Mouse (Mus musculus) lung, postnatal 0 days (tissue): ENCODE data around the gene Eif1ad. TPM values are rescaled to one million over a fixed set of nuclear protein-coding genes. Genes with fewer than 3 reads are reported as not detected.
"Not testable (repeated sequence)": the region's sequence is repeated elsewhere in the genome, so short reads cannot be mapped to it uniquely, and the experiment has no call there.

Experiments
- ATAC-seq: fragments of 200-750 bp; cut with Nextera tagmentation; 2 replicates; pipeline ENCODE4 v1.8.0; 2017; ENCODE audit warnings: moderate library complexity
- DNase-seq: peaks from one replicate; pipeline ENCODE4 v3.0.0-alpha.2; 2016; ENCODE audit warnings: low spot score
- H3K27ac ChIP-seq: fragments of 300-500 bp; sonication (generic); 2 replicates; pipeline ENCODE4 v1.5.1; 2014; ENCODE audit warnings: antibody characterized with exemption, mild to moderate bottlenecking, low read length, mixed read lengths
- H3K27me3 ChIP-seq: fragments of 300-500 bp; sonication (generic); replicated peaks from 2 replicates; pipeline ENCODE4 v1.6.1; 2014; ENCODE audit warnings: low read length, mixed read lengths; ENCODE audit not compliant: insufficient read depth
- H3K36me3 ChIP-seq: fragments of 300-500 bp; sonication (generic); 2 replicates; pipeline ENCODE4 v1.6.1; 2014; ENCODE audit warnings: low read length, mixed read lengths; ENCODE audit not compliant: insufficient read depth
- H3K4me1 ChIP-seq: fragments of 300-500 bp; sonication (generic); 2 replicates; pipeline ENCODE4 v1.6.1; 2014; ENCODE audit warnings: antibody characterized with exemption, low read depth, low read length, mixed read lengths; ENCODE audit not compliant: insufficient read depth
- H3K4me2 ChIP-seq: fragments of 300-500 bp; sonication (generic); replicated peaks from 2 replicates; pipeline ENCODE4 v1.6.1; 2014; ENCODE audit warnings: low read depth, mild to moderate bottlenecking, low read length, moderate library complexity, mixed read lengths
- H3K4me3 ChIP-seq: fragments of 300-500 bp; sonication (generic); 2 replicates; pipeline ENCODE4 v1.5.1; 2014; ENCODE audit warnings: low read depth, low read length
- H3K9ac ChIP-seq: fragments of 300-500 bp; sonication (generic); replicated peaks from 2 replicates; pipeline ENCODE4 v1.6.1; 2014; ENCODE audit warnings: low read depth, mild to moderate bottlenecking
- H3K9me3 ChIP-seq: fragments of 300-500 bp; sonication (generic); 2 replicates; pipeline ENCODE4 v1.6.1; 2016; ENCODE audit warnings: low read length, mixed read lengths
- CTCF ChIP-seq: IDR thresholded peaks from 2 replicates; pipeline ENCODE4 v1.5.1; 2016; ENCODE audit warnings: antibody characterized with exemption, mild to moderate bottlenecking
- EP300 ChIP-seq: IDR thresholded peaks from 2 replicates; pipeline ENCODE4 v1.6.1; 2016; ENCODE audit warnings: antibody characterized with exemption, mild to moderate bottlenecking, control low read depth
- WGBS: fragments of 180-500 bp; shearing (Covaris S2); extraction: QIAGEN DNeasy Blood & Tissue Kit; methylation state at CpG from one replicate; pipeline ENCODE4 v1.1.7; 2014; 5-methylcytosine and 5-hydroxymethylcytosine counted together
- polyA plus RNA-seq: library from polyadenylated mRNA; unstranded; fragments of >200 nt; fragmentation: Nextera tagmentation; extraction: Ambion mirVana; gene quantifications from 2 replicates; pipeline ENCODE4 v1.2.1, GENCODE M21; 2015

Eif1ad gene
- polyA plus RNA-seq, 1 experiment from 2014 or later, result 21.5 TPM

DNA sequence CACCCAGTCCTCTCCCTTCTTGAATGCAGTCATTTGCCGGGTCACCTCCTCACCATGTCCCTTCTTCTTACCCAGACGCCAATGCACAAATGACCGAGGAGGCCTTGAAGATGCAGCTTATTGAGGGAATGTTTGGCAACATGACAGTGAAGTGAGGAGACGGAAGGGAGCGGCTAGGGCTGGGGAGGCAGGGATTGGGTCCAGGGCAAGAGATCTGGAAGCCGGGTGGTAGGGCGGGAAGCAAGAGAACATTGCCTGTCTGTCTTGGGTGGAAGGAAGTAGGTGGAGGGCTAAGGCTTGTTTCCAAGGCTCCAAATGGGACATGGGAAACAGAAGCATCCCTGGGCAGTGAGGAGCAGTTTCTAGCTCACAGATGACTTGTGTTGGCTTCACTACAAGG is 25.2 kb upstream of the Eif1ad start:
- no peaks in the 10 kb centered on the region for H3K9me3 ChIP-seq
- 88% methylated on average over 7 of the region's 7 CpGs for WGBS

DNA sequence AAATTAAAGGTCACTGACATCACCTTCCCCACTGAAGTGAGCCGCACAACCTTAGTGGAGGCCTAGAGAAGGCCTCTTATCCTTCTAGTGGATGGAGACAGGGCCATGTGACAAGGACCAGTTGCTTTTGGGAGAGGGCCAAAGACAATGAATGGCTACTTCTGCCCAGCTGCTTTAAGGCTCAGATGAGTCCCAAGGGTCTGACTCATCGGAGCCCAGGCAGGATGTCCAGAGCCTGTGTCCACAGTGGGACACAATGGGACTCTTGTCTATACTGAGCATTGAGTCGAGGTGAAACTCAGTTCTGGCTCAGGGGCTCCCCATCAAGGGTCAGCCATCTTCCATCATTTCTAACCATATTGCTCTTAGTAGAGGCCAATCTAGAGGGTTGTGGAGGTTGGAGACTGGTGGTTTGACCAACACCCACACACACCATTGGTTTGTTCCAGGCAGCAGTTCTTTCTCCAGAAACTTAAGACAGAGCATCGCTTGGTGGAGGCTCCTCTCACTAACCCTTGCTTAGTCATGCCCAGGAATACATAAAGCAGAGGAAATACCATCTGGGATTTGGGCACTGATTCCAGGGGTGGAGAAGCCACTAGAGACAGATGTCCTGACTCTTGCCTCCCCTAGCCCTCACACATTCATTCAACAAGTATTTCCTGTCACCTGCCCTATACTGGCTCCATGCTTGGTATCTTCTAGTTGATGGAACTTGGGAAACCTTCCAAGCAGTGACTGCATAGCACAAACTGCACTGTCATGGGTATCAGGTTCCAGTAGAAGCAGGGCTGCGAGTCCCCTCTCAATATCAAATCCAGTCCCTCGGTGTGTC is 21.0 kb upstream of the Eif1ad start:
- no peaks in the 10 kb centered on the region for H3K9me3 ChIP-seq
- no peak overlapping the region for H3K9ac ChIP-seq
- H3K4me1 ChIP-seq, result no peaks in the 10 kb centered on the region
- WGBS, result 66% methylated on average over 6 of the region's 6 CpGs
- H3K4me3 ChIP-seq, result no peak overlapping the region
- H3K4me2 ChIP-seq, result no peak overlapping the region
- H3K27me3 ChIP-seq, result no peaks in the 10 kb centered on the region
- no peak overlapping the region for H3K27ac ChIP-seq
- DNase-seq (no peak), ATAC-seq (no peak)
- TF ChIP-seq EP300 (no peak), CTCF (no peak)
- no peaks in the 10 kb centered on the region for H3K36me3 ChIP-seq

More for the DNA sequence above, 25.2 kb upstream of the Eif1ad start:
- Histone ChIP-seq H3K4me3 (no peak overlapping the region), H3K4me2 (no peak overlapping the region), H3K4me1 (no peaks in the 10 kb centered on the region), H3K27me3 (no peaks in the 10 kb centered on the region), H3K9ac (no peak overlapping the region), H3K27ac (no peak overlapping the region), H3K36me3 (no peaks in the 10 kb centered on the region)
- ATAC-seq (no peak), DNase-seq (no peak)
- TF ChIP-seq CTCF (no peak), EP300 (no peak)

DNA sequence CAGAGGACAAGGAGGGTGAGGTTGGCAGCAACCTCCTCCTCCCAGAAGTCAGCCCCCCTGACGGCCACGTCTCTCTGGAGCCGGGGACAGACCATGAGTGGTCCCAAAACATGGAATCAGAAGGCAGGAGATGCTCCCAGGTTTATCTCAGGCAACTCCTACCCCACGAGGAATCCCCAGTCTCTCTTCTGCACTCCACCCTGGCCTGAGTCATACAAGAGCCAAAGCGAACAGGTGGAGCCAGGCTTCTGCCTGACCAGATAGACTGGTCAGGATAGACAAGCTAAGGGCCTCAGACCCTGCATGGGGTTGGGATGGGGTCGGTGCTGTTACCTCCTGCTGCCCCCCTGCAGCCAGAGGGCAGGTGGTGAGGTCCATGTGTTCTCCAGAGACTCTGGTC is 18.5 kb upstream of the Eif1ad start:
- Histone ChIP-seq H3K4me1 (no peaks in the 10 kb centered on the region), H3K4me2 (no peak overlapping the region), H3K9me3 (no peaks in the 10 kb centered on the region), H3K4me3 (no peak overlapping the region), H3K27me3 (no peaks in the 10 kb centered on the region), H3K36me3 (no peaks in the 10 kb centered on the region), H3K27ac (no peak overlapping the region), H3K9ac (no peak overlapping the region)
- no peak for ATAC-seq
- 75% methylated on average over 6 of the region's 6 CpGs for WGBS
- DNase-seq, result no peak
- TF ChIP-seq EP300 (no peak), CTCF (no peak)

DNA sequence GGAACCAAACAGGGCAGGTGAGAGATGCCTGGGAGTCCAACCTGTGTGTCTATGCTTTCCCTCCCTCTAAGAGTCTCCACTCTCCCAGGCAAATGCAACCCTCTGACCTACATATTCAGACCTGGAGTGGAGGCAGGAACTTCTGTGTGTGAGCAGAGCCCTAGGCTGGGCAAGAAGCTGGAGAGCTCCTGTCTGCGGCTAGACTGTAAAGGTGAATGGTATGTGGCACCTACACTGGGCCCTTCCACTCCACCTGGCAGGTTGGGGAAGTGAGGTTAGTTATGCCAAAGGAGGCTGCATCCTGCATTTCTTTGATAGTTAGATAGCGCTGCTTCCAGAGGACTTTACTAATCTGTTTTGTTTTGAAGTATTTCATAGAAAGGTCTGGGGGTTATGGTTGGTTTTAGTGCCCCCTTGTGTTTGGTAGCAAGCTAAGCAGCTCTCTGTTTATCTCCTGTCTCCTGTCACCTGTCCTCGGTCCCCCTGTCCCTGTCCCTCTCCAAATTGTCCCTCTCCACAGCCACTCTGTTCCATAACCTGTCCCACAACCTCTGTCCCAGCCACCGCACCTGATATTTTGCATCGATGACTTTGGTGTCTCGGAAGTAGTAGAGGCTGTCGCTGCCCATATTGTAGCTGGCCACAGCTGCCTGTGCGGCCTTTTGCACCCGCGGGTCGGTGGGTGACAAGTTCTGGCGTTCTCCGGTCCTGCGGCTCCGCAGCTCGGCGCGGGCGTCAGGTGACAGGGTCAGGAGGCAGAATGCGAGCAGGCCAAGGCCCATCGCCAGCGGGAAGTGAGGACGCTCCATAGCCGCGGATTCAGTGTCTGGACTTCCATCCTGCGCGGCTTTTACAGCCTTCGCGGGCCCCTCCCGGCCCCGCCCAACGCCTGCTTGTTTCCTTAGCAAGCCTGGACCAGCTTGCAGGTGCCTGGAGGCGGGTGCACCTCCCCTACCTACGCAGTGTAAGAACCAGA is 17.7 kb upstream of the Eif1ad start:
- DNase-seq (peak; percentile 68), ATAC-seq (peak; percentile 32; the same call in 1 of the 2 replicates)
- Histone ChIP-seq H3K36me3 (no peaks in the 10 kb centered on the region), H3K27ac (no peak overlapping the region), H3K4me1 (no peaks in the 10 kb centered on the region), H3K27me3 (no peaks in the 10 kb centered on the region), H3K4me2 (peak overlapping the region; percentile 61), H3K9ac (no peak overlapping the region; the same call in 1 of the 2 replicates), H3K9me3 (no peaks in the 10 kb centered on the region), H3K4me3 (peak overlapping the region; percentile 19; the same call in 1 of the 2 replicates)
- WGBS, result 4% methylated on average over 34 of the region's 34 CpGs
- TF ChIP-seq CTCF, result peak; percentile 66
- no peak for TF ChIP-seq EP300

DNA sequence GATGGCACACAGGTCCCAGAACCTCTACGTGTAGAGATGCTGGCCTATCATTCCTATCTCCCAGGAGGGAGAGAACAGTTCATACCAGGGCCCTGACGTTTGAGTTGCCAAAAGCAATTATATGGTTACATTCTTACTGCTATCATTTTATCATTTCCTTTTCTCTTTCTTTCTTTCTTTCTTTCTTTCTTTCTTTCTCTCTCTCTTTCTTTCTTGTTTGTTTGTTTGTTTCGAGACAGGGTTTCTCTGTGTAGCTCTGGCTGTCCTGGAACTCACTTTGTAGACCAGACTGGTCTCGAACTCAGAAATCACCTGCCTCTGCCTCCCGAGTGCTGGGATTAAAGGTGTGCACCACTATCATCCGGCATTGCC is 17.1 kb upstream of the Eif1ad start, which contains the start of gene Cst6:
Gene Cst6 (minus strand): TSS at position 73 of the 372 bp plus-strand sequence.
- not testable (repeated sequence) for H3K36me3 ChIP-seq, DNase-seq, ATAC-seq, H3K27ac ChIP-seq, H3K4me1 ChIP-seq, H3K9me3 ChIP-seq, H3K9ac ChIP-seq, H3K27me3 ChIP-seq
- Histone ChIP-seq H3K4me3 (peak within 1 kb of the TSS; percentile 19; the same call in 1 of the 2 replicates), H3K4me2 (peak within 1 kb of the TSS; percentile 61)
- 57% methylated on average over 6 of the region's 6 CpGs for WGBS

DNA sequence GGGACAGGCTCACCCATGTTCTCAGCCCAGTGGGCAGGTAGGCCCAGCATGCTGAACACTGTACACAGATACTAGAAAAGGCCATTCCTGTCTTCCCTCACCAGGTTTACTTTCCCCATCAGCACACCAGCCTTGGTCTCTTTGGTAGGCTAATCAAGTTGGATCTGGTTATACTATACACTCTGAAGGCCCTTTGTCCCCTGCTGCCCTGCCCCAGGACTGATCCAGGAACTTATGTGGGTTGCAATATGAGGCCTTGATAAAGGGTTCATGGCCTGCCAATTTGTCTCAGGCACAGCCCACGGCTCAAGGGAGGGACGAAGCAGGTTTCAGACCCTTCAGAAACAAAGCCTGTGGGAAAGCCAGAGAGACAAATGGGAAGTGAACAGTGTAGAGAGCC is 12.9 kb upstream of the Eif1ad start:
- WGBS, result 81% methylated on average over 2 of the region's 2 CpGs
- Histone ChIP-seq H3K27me3 (no peaks in the 10 kb centered on the region), H3K4me1 (no peaks in the 10 kb centered on the region), H3K9ac (no peak overlapping the region), H3K4me2 (no peak overlapping the region), H3K9me3 (no peaks in the 10 kb centered on the region), H3K36me3 (no peaks in the 10 kb centered on the region), H3K27ac (no peak overlapping the region), H3K4me3 (no peak overlapping the region)
- DNase-seq (no peak), ATAC-seq (no peak)
- TF ChIP-seq EP300, result no peak
- TF ChIP-seq CTCF, result no peak
